Mouse (Mus musculus): Measurements from ENCODE around the gene Pemt. TPM values are rescaled to one million over a fixed set of nuclear protein-coding genes. Genes with fewer than 3 reads are reported as not detected.
A peak's percentile ranks its signal among the peaks of the same experiment; 100 is the strongest.
"Not testable (repeated sequence)": the region's sequence is repeated elsewhere in the genome, so short reads cannot be mapped to it uniquely, and the experiment has no call there.

Pemt gene
- polyA plus RNA-seq, 1 experiment from 2014 or later, result 9.0 TPM

GRCm38 (mm10) chr11:59963364-59964162 is 82.7 kb downstream of the Pemt start:
- 6% methylated on average over 34 of the region's 34 CpGs for WGBS
- H3K4me1 ChIP-seq, result peaks cover 28% of the 10 kb centered on the region
- H3K9ac ChIP-seq (replicated peaks), result peak overlapping the region; percentile 36
- no peaks in the 10 kb centered on the region for H3K9me3 ChIP-seq (replicated peaks)
- H3K4me2 ChIP-seq, result peak overlapping the region; percentile 87
- ATAC-seq (ENCODE audit: low FRiP score), result no peak
- peaks cover 30% of the 10 kb centered on the region for H3K27me3 ChIP-seq (replicated peaks)
- no peak overlapping the region for H3K27ac ChIP-seq (replicated peaks)
- H3K4me3 ChIP-seq (replicated peaks), result peak overlapping the region; percentile 42
- H3K36me3 ChIP-seq, result peaks cover 17% of the 10 kb centered on the region

- H3K9ac ChIP-seq (replicated peaks), result no peak overlapping the region
- no peak overlapping the region for H3K4me2 ChIP-seq
- H3K27ac ChIP-seq (replicated peaks), result no peak overlapping the region
- WGBS, result 81% methylated on average over 3 of the region's 3 CpGs
- ATAC-seq (ENCODE audit: low FRiP score), result no peak
- peaks cover 30% of the 10 kb centered on the region for H3K27me3 ChIP-seq (replicated peaks)
- peaks cover 17% of the 10 kb centered on the region for H3K36me3 ChIP-seq
- H3K9me3 ChIP-seq (replicated peaks), result no peaks in the 10 kb centered on the region
- no peak overlapping the region for H3K4me3 ChIP-seq (replicated peaks)
- peaks cover 28% of the 10 kb centered on the region for H3K4me1 ChIP-seq
Measured at GRCm38 (mm10) chr11:59962590-59962989, 83.7 kb downstream of the Pemt start.

- WGBS, result 89% methylated on average over 9 of the region's 9 CpGs
- Histone ChIP-seq H3K27me3 (replicated peaks) (peaks cover 30% of the 10 kb centered on the region), H3K27ac (replicated peaks) (no peak overlapping the region), H3K4me2 (no peak overlapping the region), H3K4me3 (replicated peaks) (no peak overlapping the region), H3K4me1 (peaks cover 28% of the 10 kb centered on the region), H3K36me3 (peaks cover 17% of the 10 kb centered on the region), H3K9ac (replicated peaks) (no peak overlapping the region), H3K9me3 (replicated peaks) (no peaks in the 10 kb centered on the region)
- no peak for ATAC-seq (ENCODE audit: low FRiP score)
Measured at GRCm38 (mm10) chr11:59961338-59961875, 84.9 kb downstream of the Pemt start.

- 90% methylated on average over 20 of the region's 20 CpGs for WGBS
- Histone ChIP-seq H3K4me3 (replicated peaks) (no peak overlapping the region), H3K27ac (replicated peaks) (no peak overlapping the region), H3K27me3 (replicated peaks) (peaks cover 30% of the 10 kb centered on the region), H3K9ac (replicated peaks) (no peak overlapping the region), H3K9me3 (replicated peaks) (no peaks in the 10 kb centered on the region), H3K36me3 (peaks cover 17% of the 10 kb centered on the region), H3K4me2 (no peak overlapping the region), H3K4me1 (peaks cover 24% of the 10 kb centered on the region)
- ATAC-seq (ENCODE audit: low FRiP score), result no peak
Measured at GRCm38 (mm10) chr11:59960476-59961337, 85.6 kb downstream of the Pemt start.

- Histone ChIP-seq H3K27me3 (replicated peaks) (peaks cover 22% of the 10 kb centered on the region), H3K36me3 (peaks cover 17% of the 10 kb centered on the region), H3K9ac (replicated peaks) (no peak overlapping the region), H3K4me2 (no peak overlapping the region), H3K9me3 (replicated peaks) (no peaks in the 10 kb centered on the region), H3K4me3 (replicated peaks) (no peak overlapping the region), H3K27ac (replicated peaks) (no peak overlapping the region), H3K4me1 (peaks cover 13% of the 10 kb centered on the region)
- WGBS, result 83% methylated on average over 4 of the region's 4 CpGs
- ATAC-seq (ENCODE audit: low FRiP score), result no peak
Measured at GRCm38 (mm10) chr11:59959453-59959852, 86.8 kb downstream of the Pemt start.

- 83% methylated on average over 6 of the region's 6 CpGs for WGBS
- no peaks in the 10 kb centered on the region; the same call in 1 of the 2 replicates for H3K4me1 ChIP-seq
- ATAC-seq (ENCODE audit: low FRiP score), result no peak
Measured at GRCm38 (mm10) chr11:59956749-59957148, 89.5 kb downstream of the Pemt start.

GRCm38 (mm10) chr11:59952892-59953291 is 93.4 kb downstream of the Pemt start:
- H3K9ac ChIP-seq (replicated peaks), result no peak overlapping the region
- WGBS, result 91% methylated on average over 14 of the region's 14 CpGs
- H3K9me3 ChIP-seq (replicated peaks), result no peaks in the 10 kb centered on the region
- no peak overlapping the region for H3K4me2 ChIP-seq
- no peak overlapping the region for H3K4me3 ChIP-seq (replicated peaks)
- ATAC-seq (ENCODE audit: low FRiP score), result no peak
- peaks cover 13% of the 10 kb centered on the region for H3K4me1 ChIP-seq
- H3K27ac ChIP-seq (replicated peaks), result no peak overlapping the region
- no peaks in the 10 kb centered on the region for H3K27me3 ChIP-seq (replicated peaks)
- H3K36me3 ChIP-seq, result no peaks in the 10 kb centered on the region

More at GRCm38 (mm10) chr11:59956749-59957148, 89.5 kb downstream of the Pemt start:
- no peaks in the 10 kb centered on the region for H3K9me3 ChIP-seq (replicated peaks)
- H3K27ac ChIP-seq (replicated peaks), result no peak overlapping the region
- H3K9ac ChIP-seq (replicated peaks), result no peak overlapping the region
- no peak overlapping the region for H3K4me2 ChIP-seq
- peaks cover 14% of the 10 kb centered on the region for H3K36me3 ChIP-seq
- H3K27me3 ChIP-seq (replicated peaks), result no peaks in the 10 kb centered on the region
- H3K4me3 ChIP-seq (replicated peaks), result no peak overlapping the region

GRCm38 (mm10) chr11:59948401-59948767 is 97.9 kb downstream of the Pemt start:
- Histone ChIP-seq H3K27me3 (replicated peaks) (no peaks in the 10 kb centered on the region), H3K4me2 (peak overlapping the region; percentile 83), H3K36me3 (no peaks in the 10 kb centered on the region), H3K9ac (replicated peaks) (peak overlapping the region; percentile 93), H3K27ac (replicated peaks) (peak overlapping the region; percentile 86), H3K4me1 (peaks cover 22% of the 10 kb centered on the region), H3K9me3 (replicated peaks) (no peaks in the 10 kb centered on the region), H3K4me3 (replicated peaks) (peak overlapping the region; percentile 93)
- 0 out of 2 replicates have a peak, but pooled peaks have one; percentile 46 for ATAC-seq (ENCODE audit: low FRiP score)
- WGBS, result 3% methylated on average over 16 of the region's 16 CpGs

- under 1% methylated on average over 43 of the region's 43 CpGs for WGBS
- Histone ChIP-seq H3K27ac (replicated peaks) (peak within 1 kb of the TSS; percentile 86), H3K27me3 (replicated peaks) (no peaks in the 10 kb centered on the region), H3K4me1 (peaks cover 22% of the 10 kb centered on the region), H3K9me3 (replicated peaks) (no peaks in the 10 kb centered on the region), H3K4me3 (replicated peaks) (peak within 1 kb of the TSS; percentile 93), H3K36me3 (no peaks in the 10 kb centered on the region), H3K4me2 (peak within 1 kb of the TSS; percentile 83), H3K9ac (replicated peaks) (peak within 1 kb of the TSS; percentile 93)
- peak; percentile 97 for ATAC-seq (ENCODE audit: low FRiP score)
Measured at GRCm38 (mm10) chr11:59947752-59948400, 98.4 kb downstream of the Pemt start, which contains the start of gene Med9. Gene Med9, plus strand, starts transcription at chr11:59948206.

GRCm38 (mm10) chr11:59944855-59945254 is 101.4 kb downstream of the Pemt start:
- not testable (repeated sequence) for H3K27ac ChIP-seq (replicated peaks); H3K9me3 ChIP-seq (replicated peaks); ATAC-seq (ENCODE audit: low FRiP score); H3K9ac ChIP-seq (replicated peaks); H3K4me3 ChIP-seq (replicated peaks); H3K27me3 ChIP-seq (replicated peaks); H3K36me3 ChIP-seq; H3K4me2 ChIP-seq
- peaks cover 19% of the 10 kb centered on the region for H3K4me1 ChIP-seq
- 86% methylated on average over 10 of the region's 10 CpGs for WGBS

GRCm38 (mm10) chr11:59941391-59941790 is 104.9 kb downstream of the Pemt start:
- Histone ChIP-seq H3K9me3 (replicated peaks) (no peaks in the 10 kb centered on the region), H3K4me3 (replicated peaks) (no peak overlapping the region), H3K9ac (replicated peaks) (no peak overlapping the region), H3K4me2 (no peak overlapping the region), H3K4me1 (no peaks in the 10 kb centered on the region), H3K27me3 (replicated peaks) (no peaks in the 10 kb centered on the region), H3K36me3 (no peaks in the 10 kb centered on the region), H3K27ac (replicated peaks) (no peak overlapping the region)
- WGBS, result 34% methylated on average over 3 of the region's 3 CpGs
- no peak for ATAC-seq (ENCODE audit: low FRiP score)
